Mouse (Mus musculus): ENCODE measurements at regions not wholly inside any gene's neighbourhood (a gene's known extent, or its start where the extent isn't known, plus 50 kb on each side); places are given as distances from the start of the nearest gene placed in this dataset.

- in situ Hi-C loops (cut with MboI, MseI): loop anchor here in 1 of 2 experiments (25.0 kb wide), 1 partner anchor 1425 kb away; no protein-coding TSS in a partner anchor
These were observed 61.6 kb downstream of the Skor1 start for GRCm38 (mm10) chr9:63087195-63087594.

- in situ Hi-C loops (cut with MboI, MseI): loop anchor here in 1 of 2 experiments (25.0 kb wide), 1 partner anchor 1424 kb away; no protein-coding TSS in a partner anchor
These were observed 62.1 kb downstream of the Skor1 start for GRCm38 (mm10) chr9:63086671-63087070.

- in situ Hi-C loops (cut with MboI, MseI): loop anchor here in 1 of 2 experiments (25.0 kb wide), 1 partner anchor 1421 kb away; no protein-coding TSS in a partner anchor
These were observed 65.9 kb downstream of the Skor1 start for GRCm38 (mm10) chr9:63082830-63083229.

GRCm38 (mm10) chr9:63082311-63082710, 66.5 kb downstream of the Skor1 start:
- in situ Hi-C loops (cut with MboI, MseI): loop anchor here in 1 of 2 experiments (25.0 kb wide), 1 partner anchor 1420 kb away; no protein-coding TSS in a partner anchor

- in situ Hi-C loops (cut with MboI, MseI): loop anchor here in 1 of 2 experiments (25.0 kb wide), 1 partner anchor 1418 kb away; no protein-coding TSS in a partner anchor
These were observed 68.4 kb downstream of the Skor1 start for GRCm38 (mm10) chr9:63080406-63080805.

- in situ Hi-C loops (cut with MboI, MseI): loop anchor here in 1 of 2 experiments (25.0 kb wide), 1 partner anchor 1413 kb away; no protein-coding TSS in a partner anchor
These were observed 73.5 kb downstream of the Skor1 start for GRCm38 (mm10) chr9:63075252-63075651.

- in situ Hi-C loops (cut with MboI, MseI): loop anchor here in 1 of 2 experiments (25.0 kb wide), 1 partner anchor 1413 kb away; no protein-coding TSS in a partner anchor
These were observed 74.0 kb downstream of the Skor1 start for GRCm38 (mm10) chr9:63074803-63075202.

- in situ Hi-C loops (cut with MboI, MseI): no loop called here
These were observed 74.6 kb downstream of the Skor1 start for GRCm38 (mm10) chr9:63074023-63074750.

- in situ Hi-C loops (cut with MboI, MseI): no loop called here
These were observed 77.7 kb downstream of the Skor1 start for GRCm38 (mm10) chr9:63071032-63071431.

- in situ Hi-C loops (cut with MboI, MseI): no loop called here
These were observed 78.8 kb downstream of the Skor1 start for GRCm38 (mm10) chr9:63069919-63070318.

- in situ Hi-C loops (cut with MboI, MseI): no loop called here
These were observed 79.3 kb upstream of the Pias1 start for GRCm38 (mm10) chr9:63067054-63067406.

- in situ Hi-C loops (cut with MboI, MseI): no loop called here
These were observed 78.8 kb upstream of the Pias1 start for GRCm38 (mm10) chr9:63066384-63067053.

- in situ Hi-C loops (cut with MboI, MseI): loop anchor here in 1 of 2 experiments (5.0 kb wide), 1 partner anchor 44 kb away; no protein-coding TSS in a partner anchor
These were observed 75.8 kb upstream of the Pias1 start for GRCm38 (mm10) chr9:63063525-63063924.

- in situ Hi-C loops (cut with MboI, MseI): loop anchor here in 1 of 2 experiments (5.0 kb wide), 1 partner anchor 47 kb away; no protein-coding TSS in a partner anchor
These were observed 73.0 kb upstream of the Pias1 start for GRCm38 (mm10) chr9:63060740-63061139.

GRCm38 (mm10) chr9:63059234-63059842, 71.6 kb upstream of the Pias1 start:
- in situ Hi-C loops (cut with MboI, MseI): no loop called here

GRCm38 (mm10) chr9:63058506-63059233, 70.9 kb upstream of the Pias1 start:
- in situ Hi-C loops (cut with MboI, MseI): no loop called here

GRCm38 (mm10) chr9:63056695-63057349, 69.1 kb upstream of the Pias1 start:
- in situ Hi-C loops (cut with MboI, MseI): no loop called here

GRCm38 (mm10) chr9:63052181-63052580, 64.5 kb upstream of the Pias1 start:
- in situ Hi-C loops (cut with MboI, MseI): no loop called here

- in situ Hi-C loops (cut with MboI, MseI): no loop called here
These were observed 63.9 kb upstream of the Pias1 start for GRCm38 (mm10) chr9:63051631-63052030.

GRCm38 (mm10) chr9:63049290-63049689, 61.6 kb upstream of the Pias1 start:
- in situ Hi-C loops (cut with MboI, MseI): no loop called here

- in situ Hi-C loops (cut with MboI, MseI): no loop called here
These were observed 59.3 kb upstream of the Pias1 start for GRCm38 (mm10) chr9:63046981-63047380.
